Mouse (Mus musculus) urinary bladder, postnatal 14 days (tissue): ENCODE results near the gene Tmco3.
A peak's percentile ranks its signal among the peaks of the same experiment; 100 is the strongest.

ENCODE experiments used
- DNase-seq: peaks from one replicate; pipeline ENCODE4 v3.0.0; 2021; ENCODE audit warnings: low spot score

Tmco3 gene

DNA sequence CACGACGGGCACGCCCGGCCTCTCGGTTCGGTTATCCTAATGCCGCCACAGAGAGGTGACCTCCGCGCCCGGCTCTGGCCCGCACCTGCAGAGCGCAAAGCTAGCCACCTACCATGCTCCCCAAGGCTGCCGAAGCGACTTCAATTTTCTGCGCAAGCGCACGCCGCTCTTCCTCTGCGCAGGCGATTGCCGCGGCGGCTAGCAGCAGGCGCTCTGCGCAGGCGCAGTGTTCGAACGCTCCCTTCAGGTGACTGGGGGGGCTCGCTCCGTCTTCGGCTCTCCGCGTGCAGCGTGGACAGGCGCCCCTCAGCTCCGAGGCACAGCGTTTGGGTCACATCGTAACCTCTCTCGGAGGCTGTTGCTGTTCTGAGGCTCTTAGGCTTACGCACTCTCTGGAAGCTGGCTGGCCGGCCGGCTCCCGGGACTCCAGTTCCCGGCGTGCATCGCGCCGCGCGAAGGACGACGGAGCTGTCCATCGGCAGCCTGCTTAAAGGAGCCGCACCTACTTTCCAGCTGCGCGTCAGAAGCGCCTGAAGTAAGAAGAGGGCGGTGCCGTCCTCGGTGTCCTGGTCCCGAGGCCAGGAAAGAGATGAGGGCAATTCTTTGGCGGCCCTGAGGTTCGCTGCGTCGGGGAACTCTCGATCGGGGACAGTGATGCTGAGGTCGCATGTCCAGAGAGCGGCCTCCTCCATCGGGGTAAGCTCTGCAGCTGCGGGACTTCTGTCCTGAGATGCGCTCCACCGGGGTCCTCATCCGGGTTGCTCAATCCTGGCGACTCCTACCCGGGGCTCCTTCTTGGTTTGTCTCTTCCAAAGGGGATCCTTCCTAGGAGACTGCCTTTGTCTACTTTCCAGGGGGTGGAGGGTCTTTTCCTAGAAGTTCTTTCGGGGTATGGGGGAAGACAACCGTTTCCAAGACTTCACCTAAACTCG, at the start of gene Tmco3, which contains the start of gene Dcun1d2:
Gene Tmco3 (plus strand): TSS at position 499 of the 932 bp plus-strand sequence.
Gene Dcun1d2 (minus strand): TSS at position 440 of the 932 bp plus-strand sequence.
- peak; percentile 96 for DNase-seq

DNA sequence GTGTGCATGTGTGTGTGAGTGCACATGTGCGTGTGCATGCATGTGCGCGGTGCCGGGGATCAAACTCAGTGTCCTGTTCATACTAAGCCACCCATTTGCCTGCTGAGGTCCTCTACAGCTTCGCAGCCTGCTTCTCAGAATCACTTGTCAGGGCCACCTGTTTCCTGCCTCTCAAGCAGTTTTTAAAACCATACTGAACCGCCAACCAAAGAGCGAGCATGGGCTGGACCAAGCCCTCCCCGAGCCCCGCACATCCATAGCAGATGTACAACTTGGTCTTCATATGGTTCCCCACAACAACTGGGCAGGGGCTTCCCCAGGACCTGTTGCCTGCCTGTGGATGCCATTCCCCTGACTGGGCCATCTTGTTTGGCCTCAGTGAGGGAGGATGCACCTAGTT, 47.9 kb upstream of the Tmco3 start:
- no peak for DNase-seq

DNA sequence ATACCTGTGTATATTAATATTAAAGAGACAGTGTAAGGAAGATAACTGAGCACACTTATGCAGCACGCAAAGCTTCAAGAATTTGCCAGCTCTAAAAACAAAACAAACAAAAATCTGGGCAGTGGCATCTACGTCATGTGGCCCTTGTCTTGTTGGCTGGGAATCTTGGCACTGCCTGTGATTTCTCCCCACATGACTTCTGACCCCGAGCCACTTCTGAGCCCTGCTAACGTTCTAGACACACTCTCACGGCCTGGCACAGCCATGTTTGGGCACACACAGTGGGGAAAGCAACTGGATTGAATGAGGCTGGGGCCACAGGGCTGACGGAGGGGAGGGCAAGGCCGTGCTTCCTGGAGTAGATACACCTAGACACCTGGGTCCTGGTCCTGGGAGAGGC, 47.3 kb upstream of the Tmco3 start:
- no peak for DNase-seq

DNA sequence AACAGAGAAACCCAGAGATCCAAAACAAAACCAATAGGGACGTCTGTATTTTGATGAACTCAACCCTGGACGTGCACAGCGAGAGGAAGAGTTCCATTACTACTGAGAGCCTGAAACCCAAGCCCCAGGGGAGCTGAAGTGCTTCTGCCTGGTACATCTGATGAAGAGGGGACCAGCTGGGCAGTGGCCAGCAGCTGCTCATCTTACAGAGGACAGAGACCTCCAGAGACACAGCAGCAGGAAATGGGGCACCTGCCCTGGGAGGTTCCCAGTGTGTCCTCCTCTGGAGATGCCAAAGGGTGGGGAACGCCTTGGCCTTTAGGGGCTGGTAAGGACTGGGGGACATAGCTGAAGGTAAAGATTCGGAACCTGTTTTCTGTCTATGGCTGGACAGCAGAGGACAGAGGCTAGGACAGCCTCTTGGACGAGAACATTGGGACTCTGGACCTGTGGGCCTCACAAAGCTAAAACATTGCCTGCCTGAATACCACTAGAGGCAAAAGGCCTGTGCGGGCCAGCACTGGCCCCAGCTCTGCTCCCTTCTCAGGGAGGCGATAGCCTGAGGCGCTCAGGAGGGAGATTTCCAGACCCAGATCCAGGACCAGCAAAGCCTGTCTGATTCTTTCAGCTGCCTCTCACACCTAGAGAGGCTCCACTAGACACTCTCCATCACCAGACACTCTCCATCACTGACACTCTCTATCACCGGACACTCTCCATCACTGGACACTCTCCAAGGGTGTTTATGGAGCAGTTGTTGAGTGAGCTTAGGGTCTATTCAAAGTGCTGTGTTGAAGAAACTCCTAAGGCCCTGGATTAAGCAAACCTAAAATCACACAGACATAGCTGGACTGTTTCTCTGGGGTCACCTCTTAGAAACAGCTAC, 44.8 kb upstream of the Tmco3 start:
- DNase-seq = no peak

DNA sequence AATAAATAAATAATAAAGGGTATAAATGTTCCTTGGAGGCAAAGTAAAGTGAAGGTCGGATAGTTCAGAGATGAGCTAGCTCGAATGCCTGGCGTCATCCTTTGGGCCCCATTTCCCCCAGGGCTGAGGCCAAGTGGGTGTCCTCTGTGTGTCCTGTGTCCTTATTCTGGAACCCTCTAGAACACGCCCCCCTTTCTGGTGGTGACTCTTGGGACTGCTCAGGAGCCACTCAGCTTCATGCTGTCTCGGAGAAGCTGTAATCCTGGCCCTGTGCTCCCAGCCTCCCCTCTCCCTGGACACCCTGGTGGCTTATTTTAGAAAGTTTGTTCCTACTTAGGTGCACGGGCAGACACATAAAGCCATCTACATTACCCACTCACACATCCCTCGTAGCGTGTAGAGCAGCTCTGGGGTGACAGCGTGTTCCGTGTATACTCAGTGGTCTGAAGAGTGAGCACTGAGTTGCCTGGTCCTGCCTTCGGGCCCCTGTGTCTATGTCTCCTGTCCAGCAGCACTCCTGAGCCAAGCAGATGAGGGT, 43.6 kb upstream of the Tmco3 start:
- no peak for DNase-seq

DNA sequence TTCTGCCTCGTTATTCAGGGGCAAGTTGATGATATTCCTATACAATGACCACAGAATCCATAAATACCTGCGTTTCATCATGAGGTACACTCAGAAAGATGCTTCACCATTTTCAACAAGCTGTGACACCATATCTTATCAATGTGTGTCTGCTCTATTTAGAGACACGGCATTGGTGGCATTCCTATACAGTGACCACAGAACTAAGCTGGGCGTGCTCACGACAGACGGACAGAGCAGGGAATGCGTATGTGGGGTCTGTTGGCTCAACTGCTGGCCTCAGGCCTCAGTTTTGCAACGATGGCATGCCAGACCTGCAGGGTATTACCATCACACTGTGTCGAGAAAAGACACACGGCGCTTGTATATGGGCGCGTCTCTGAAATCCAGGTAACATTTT, 35.2 kb upstream of the Tmco3 start:
- DNase-seq = no peak

DNA sequence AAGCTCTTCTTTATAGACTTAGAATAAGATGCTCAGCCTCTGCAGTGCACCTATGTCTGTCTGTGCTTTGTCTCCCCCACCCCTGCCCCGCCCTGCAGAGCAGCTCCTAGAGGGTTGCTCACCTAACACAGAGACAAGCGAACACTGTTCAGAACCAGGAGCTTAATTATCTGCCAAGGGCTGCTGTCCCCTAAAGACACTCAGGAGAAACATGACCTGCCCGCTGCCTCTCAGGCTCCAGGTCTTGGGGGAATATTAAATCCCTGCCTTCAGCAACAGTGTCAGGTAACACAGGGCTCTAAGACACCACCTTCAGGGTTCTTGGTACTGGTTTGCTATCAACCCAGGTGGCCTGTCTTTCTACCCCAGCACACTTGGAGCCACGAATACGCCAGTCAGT, 34.6 kb upstream of the Tmco3 start:
- DNase-seq = no peak

DNA sequence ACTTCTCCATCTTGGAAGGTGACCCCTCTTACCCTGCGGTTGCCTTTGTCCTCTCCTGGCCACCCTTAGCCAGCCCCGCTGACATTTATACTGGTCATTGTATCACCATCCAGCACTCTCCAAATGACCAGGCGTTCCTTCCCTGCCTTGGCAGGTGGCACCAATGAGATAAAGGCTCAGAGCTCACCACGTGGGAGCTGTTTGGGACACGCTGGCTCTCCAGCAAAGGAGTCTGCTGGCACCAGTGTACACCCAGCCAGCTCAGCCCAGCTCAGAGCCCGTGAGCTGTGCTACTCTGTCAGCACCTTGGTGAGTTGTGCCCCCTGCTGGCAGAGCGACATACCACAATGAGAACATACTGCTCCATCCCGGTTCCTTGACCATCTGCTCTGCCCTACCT, 34.0 kb upstream of the Tmco3 start, which contains the start of gene Adprhl1:
Gene Adprhl1 (minus strand): TSS at position 144 of the 400 bp plus-strand sequence.
- peak; percentile 72 for DNase-seq

DNA sequence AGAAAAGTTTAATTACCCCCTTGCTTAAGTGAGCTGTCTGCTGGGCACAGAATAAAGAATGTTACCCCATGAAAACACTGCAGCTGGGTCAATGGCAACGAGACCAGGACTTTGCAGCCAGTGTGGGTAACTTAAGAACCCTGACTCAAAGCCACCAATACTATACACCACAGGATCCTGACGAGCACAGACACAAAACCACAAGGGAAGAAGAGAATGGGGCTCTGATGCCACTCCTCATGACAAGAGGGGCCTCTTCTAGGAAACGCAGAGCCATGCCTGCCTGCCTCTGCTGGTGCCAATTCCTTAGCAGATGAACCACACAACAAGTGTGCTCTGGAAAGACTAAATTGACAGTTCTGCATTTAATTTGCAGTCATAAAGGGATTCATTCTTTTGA, 24.6 kb upstream of the Tmco3 start:
- no peak for DNase-seq

DNA sequence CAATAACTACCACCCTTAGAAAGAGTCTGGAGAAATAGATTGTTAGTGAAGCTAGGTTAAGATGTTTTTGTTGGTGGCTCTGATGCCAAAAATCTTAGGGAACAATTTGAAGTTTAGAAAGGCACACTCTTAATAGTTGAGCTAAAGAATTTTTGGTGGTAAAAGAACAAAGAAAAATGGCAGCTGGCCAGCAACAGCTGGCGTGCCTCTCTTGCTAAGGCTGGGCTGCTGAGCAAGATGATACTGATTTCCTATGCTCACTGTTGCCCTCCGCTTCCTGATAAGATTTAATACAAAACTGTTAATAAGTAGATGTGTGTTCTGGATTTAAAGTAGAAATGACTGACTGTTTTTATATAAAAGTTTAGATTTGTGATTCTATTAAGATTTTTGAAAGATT, 20.4 kb upstream of the Tmco3 start:
- DNase-seq = no peak

DNA sequence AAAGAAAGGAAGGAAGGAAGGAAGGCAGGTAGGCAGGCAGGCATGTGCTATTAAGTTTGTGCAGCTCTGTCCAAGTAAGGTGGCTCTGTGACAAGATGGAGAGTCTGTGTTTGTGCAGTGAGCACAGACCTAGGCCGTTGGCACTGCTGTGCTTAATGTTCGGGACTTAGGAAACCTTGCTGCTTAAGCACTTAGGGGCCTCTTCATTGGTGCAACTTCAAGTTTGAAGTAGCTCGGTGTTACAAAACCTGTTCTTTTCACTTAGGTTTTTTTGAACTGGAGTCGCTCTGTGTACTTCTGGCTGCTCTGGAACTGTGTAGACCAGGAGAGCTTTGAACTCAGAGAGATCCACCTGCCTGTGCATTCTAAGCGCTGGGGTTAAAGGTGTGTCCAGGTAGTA, 15.2 kb upstream of the Tmco3 start:
- DNase-seq = no peak

DNA sequence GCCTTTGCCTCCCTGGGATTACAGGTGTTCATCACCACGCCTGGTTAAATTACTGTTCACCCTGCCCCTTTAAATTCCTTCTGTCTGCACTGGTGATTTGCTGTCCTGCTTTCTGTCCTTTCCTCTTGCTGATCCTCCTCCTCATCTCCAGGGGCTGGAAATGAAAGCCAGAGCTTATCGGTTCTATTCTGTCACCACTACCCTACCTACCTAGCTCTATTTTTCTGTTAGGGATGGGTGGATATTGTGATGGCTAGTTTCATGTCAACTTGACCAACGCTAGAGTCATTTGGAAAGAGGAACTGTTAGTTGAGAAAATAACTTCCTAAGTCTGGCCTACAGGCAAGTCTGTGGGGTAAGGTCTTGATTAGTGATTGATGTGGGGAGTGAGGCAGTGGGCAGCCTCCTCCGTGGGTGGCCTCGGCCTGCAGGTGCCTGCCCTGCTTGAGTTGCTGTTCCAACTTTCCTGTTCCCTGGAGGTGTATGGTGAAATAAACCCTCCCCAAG, 11.0 kb upstream of the Tmco3 start:
- DNase-seq = no peak

DNA sequence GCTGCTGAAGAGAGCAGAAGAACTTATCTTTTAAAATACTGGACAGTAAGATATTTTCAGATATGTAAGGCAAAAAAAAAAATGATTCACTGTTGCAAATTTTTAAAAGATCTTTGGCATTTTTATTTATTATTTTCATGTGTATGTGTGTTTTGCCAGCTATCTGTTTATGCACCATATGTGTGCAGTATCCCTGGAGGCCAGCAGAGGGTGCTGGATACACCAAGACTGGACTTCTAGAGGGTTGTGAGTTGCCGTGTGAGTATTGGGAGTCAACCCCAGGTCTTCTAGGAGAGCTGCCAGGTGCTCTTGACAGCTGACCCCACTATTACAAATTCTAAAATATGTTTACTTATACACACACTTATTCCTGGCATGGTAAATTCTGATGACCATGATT, 4.8 kb upstream of the Tmco3 start:
- DNase-seq = no peak

DNA sequence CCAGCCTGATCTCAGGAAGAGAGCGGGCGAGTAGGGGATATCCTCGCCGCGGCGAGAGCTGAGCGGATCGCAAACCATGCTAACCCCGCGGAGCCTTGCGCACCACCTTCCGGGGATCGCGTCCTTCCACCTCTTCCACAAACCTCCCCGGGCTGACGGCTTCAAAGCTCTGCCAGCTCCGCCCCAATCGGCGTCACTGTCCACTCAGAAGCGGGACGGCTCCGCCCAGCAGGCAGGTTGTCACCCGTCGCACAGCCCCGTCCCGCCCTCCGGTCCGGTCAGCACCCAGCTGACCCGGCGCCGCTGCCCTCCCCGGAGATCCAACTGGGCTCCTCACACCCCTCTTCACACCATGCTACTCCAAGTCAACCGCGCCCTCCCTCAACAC, 692 bp upstream of the Tmco3 start:
- peak; percentile 91 for DNase-seq

DNA sequence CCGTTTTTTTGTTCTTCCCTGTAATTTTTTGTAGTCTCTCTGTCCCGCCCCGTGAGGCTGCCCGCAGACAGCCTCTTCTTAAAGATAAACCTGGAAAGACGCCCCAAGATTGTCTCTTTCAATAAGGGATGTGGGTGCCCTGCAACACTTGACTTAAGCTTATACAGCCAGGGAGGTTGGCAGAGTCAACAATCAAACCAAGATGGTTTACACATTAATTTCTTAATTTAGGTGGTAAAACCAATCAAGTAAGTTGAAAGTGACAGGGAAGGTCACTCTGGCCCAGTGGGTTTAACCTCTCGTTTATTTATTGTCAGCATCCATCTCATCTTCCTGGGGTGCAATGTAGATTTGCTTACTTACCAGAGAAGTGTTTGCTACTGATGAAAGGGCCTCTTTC, 656 bp downstream of the Tmco3 start:
- DNase-seq = no peak

DNA sequence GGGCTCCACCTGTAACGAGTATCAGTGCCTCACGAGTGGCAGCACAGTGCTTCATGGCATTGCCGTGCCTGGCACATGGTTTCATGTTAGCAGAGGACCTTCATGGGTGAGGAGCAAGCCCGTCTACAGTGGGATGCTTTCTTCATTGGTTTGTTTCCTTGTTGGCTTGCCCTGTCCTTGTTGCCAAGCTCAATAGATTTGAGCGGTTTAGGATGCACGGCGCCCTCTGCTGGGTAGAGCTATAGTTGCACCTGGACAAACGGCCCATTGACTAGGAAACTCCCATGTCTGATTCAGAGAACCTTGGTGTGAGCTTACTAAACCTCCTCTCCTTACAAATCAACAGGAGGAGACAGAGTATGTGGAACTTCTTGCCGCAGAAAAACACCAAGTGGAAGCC, 4.4 kb downstream of the Tmco3 start:
- DNase-seq = peak; percentile 75

DNA sequence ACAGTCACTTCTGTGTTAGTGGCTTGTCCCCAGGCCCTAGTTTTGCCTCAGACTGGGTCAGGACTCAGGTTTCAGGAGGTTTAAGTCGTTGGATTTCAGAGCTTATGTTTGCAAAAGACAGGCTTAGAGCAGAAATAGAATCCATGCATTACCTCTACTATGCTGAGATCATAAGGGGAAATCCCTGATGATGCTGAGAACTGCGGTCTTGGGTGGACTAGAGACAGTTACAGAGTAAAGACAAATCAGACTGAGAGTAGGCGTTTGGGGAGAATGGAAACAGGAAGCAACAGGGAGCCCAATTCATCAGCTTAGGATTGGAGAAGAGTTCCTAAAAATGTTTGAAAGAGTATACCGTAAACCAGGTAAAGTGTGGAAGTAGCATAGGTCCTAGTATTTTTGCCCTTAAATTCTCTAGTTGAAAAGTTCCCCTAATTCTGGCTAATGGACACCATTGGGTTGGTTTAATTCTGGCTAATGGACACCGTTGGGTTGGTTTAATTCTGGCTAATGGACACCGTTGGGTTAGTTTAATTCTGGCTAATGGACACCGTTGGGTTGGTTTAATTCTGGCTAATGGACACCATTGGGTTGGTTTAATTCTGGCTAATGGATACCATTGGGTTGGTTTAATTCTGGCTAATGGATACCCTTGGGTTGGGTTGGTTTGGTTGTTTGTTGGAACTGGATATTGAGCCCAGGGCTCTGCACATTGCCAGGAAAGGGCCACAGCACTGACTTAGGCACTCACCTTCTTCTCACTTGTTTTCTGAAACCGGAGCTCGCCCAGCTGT, 5.9 kb downstream of the Tmco3 start:
- DNase-seq = no peak

DNA sequence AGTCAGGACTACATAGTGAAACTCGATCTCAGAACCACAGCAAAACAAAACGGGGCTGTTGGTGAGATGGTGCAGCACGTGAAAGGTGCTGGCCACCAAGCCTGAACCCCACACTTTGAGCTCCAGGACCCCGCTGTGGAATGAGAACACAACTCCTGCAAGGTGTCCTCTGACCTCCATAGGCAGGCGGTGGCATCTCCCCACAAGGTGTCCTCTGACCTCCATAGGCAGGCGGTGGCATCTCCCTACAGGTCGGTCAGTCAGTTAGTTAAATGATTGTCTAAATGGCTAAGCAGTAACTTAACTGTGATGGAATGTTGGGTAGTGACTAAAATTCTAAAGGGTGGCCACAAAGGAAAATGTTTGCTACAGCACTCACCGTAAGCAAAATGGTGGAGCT, 11.6 kb downstream of the Tmco3 start:
- no peak for DNase-seq

DNA sequence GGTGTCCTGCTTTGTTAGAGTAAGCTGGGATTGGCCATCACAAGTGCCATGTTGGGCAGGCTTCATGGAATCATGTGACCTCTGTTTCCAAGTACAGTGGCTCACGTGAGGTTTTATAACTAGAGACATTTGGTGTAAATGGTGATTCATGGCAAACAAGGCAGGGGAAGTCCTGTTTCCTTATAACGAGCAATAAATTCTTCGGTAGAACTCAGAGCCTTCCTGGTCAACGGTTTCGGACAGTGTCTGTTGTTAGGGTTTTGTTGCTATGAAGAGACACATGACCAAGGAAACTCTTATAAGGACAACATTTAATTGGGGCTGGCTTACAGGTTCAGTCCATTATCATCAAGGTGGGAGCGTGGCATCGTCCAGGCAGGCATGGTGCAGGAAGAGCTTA, 13.0 kb downstream of the Tmco3 start:
- no peak for DNase-seq

DNA sequence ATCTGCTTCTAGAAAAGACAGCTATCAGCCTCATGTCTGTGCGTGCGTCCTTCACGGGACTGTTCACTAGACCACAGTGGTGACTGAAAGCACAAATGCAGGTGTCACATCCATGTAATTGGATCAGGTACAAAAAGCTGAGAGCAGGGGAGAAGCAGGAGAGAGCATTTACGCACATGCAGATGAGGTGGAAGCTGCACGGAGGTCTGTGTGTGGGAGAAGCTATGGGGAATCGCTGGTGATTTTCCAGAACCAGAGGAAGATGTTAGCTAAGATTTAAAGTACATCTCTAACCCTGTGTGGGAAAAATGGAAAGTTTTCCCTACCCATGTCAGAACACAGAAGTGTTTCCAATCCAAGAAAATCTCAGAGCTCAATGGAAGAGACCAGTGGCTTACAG, 17.5 kb downstream of the Tmco3 start:
- DNase-seq = no peak

DNA sequence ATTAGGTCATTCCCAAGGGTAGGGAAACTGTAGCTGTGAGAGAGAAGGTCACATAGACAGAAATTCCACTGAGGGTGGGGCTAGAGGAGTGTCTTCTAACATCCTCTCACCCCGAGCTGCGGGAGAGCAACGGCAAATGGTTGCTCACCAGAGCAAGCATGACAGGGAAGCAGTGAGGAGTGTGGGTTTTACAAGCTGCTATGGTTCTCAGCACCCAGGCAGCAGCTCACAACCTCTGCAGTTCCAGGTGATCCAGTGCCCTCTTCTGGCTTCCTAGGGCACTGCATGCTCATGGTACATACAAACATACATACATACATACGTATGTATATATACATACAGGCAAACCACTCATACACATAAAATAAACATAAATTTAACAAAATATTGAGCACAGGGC, 17.9 kb downstream of the Tmco3 start:
- no peak for DNase-seq
